In genomic region chr9:58249592-58250192, GRCm38 (mm10) we compare ENCODE assay signal across 7 mouse cellular contexts. TPM values are rescaled to one million over a fixed set of nuclear protein-coding genes. Genes with fewer than 3 reads are reported as not detected.
DNase-seq lines count a peak whose midpoint lies in the region; ATAC-seq and TF ChIP-seq lines count a peak whose summit lies in the region.

Gene Pml, minus strand, starts transcription at chr9:58249786.

- H3K9me3 ChIP-seq in intestine, embryonic 15.5 days = no peaks in the 10 kb centered on the region
- H3K9me3 ChIP-seq in midbrain, embryonic 10.5 days (replicated peaks) = no peaks in the 10 kb centered on the region

- H3K27ac ChIP-seq in cortical plate, adult 2 months (ENCODE audit: insufficient read depth, low read length) = no peak within 1 kb of the TSS; the same call in 1 of the 2 replicates
- peak within 1 kb of the TSS; percentile 93 for H3K27ac ChIP-seq in intestine, embryonic 15.5 days
- peak within 1 kb of the TSS; percentile 84 for H3K27ac ChIP-seq in midbrain, embryonic 10.5 days (replicated peaks)
- H3K27ac ChIP-seq in small intestine, adult 2 months (ENCODE audit: insufficient read depth, low read depth, low read length) = peak within 1 kb of the TSS; percentile 88

- no peaks in the 10 kb centered on the region for H3K36me3 ChIP-seq in intestine, embryonic 15.5 days
- 0 out of 2 replicates have a peak, but pooled peaks cover 4% of the 10 kb centered on the region for H3K36me3 ChIP-seq in midbrain, embryonic 10.5 days
- peaks cover 5% of the 10 kb centered on the region for H3K36me3 ChIP-seq in small intestine, adult 2 months (ENCODE audit: control insufficient read depth, insufficient read depth, low read length)

- peak within 1 kb of the TSS; percentile 76 for H3K4me2 ChIP-seq in intestine, embryonic 15.5 days (replicated peaks)

- peak within 1 kb of the TSS; percentile 60 for H3K4me3 ChIP-seq in cortical plate, adult 2 months (ENCODE audit: insufficient read depth, low read length)
- peak within 1 kb of the TSS; percentile 52 for H3K4me3 ChIP-seq in intestine, embryonic 15.5 days (replicated peaks)
- H3K4me3 ChIP-seq in midbrain, embryonic 10.5 days = peak within 1 kb of the TSS; percentile 63
- H3K4me3 ChIP-seq in small intestine, adult 2 months (ENCODE audit: low read depth, low read length) = peak within 1 kb of the TSS; percentile 79

- TF ChIP-seq POLR2A in cortical plate, adult 2 months (IDR thresholded peaks at IDR 0.05; ENCODE audit: extremely low read depth, insufficient read depth, low read length) = peak; percentile 43; the same call in 1 of the 2 replicates
- TF ChIP-seq POLR2A in small intestine, adult 2 months (IDR thresholded peaks at IDR 0.05; ENCODE audit: low read depth, low read length) = peak; percentile 65; the same call in 1 of the 2 replicates

- H3K9ac ChIP-seq in intestine, embryonic 15.5 days = peak within 1 kb of the TSS; percentile 62

- H3K4me1 ChIP-seq in cortical plate, adult 2 months (ENCODE audit: control insufficient read depth, insufficient read depth, low read length) = no peaks in the 10 kb centered on the region; the same call in 1 of the 2 replicates
- H3K4me1 ChIP-seq in intestine, embryonic 15.5 days (replicated peaks) = peaks cover 21% of the 10 kb centered on the region
- H3K4me1 ChIP-seq in midbrain, embryonic 10.5 days = peaks cover 53% of the 10 kb centered on the region
- H3K4me1 ChIP-seq in small intestine, adult 2 months (ENCODE audit: control insufficient read depth, insufficient read depth, insufficient read length, low read length) = peaks cover 13% of the 10 kb centered on the region

- no peaks in the 10 kb centered on the region for H3K27me3 ChIP-seq in intestine, embryonic 15.5 days (replicated peaks)
- H3K27me3 ChIP-seq in midbrain, embryonic 10.5 days (ENCODE audit: low read depth, poor library complexity, severe bottlenecking) = no peaks in the 10 kb centered on the region
- no peaks in the 10 kb centered on the region for H3K27me3 ChIP-seq in small intestine, adult 2 months (ENCODE audit: control insufficient read depth, insufficient read depth, low read length)

- intact Hi-C loops in left cerebral cortex, postnatal 4 days (cut with DNase I) = no loop called here

- ATAC-seq in intestine, embryonic 15.5 days = peak; percentile 82

- DNase-seq in adipocyte (ENCODE audit: low spot score) = peak; percentile 76
- DNase-seq in gastrocnemius, postnatal 4 days (ENCODE audit: low spot score in 2 of 2) = peak; percentile 47 to 75
- DNase-seq in left cerebral cortex, postnatal 4 days = peak; percentile 59
- peak; percentile 59 for DNase-seq in midbrain, embryonic 10.5 days (ENCODE audit: low spot score)

- TF ChIP-seq CTCF in cortical plate, adult 2 months (IDR thresholded peaks at IDR 0.05; ENCODE audit: extremely low read depth, insufficient read depth, low read length) = 0 out of 2 replicates have a peak, but pooled peaks have one; percentile 13
- TF ChIP-seq CTCF in small intestine, adult 2 months (IDR thresholded peaks at IDR 0.05; ENCODE audit: extremely low read depth, insufficient read length, insufficient replicate concordance, low read depth, low read length) = peak; percentile 23; the same call in 1 of the 2 replicates

- WGBS in intestine, embryonic 15.5 days = under 1% methylated on average over 16 of the region's 16 CpGs
- WGBS in midbrain, embryonic 10.5 days = 2% methylated on average over 16 of the region's 16 CpGs
- WGBS in small intestine, adult 2 months = under 1% methylated on average over 16 of the region's 16 CpGs

RNA-seq across cellular contexts. Expression of gene Pml, which starts in this region (rescaled TPM):
- polyA plus RNA-seq in cortical plate, adult 2 months (2012; rRNA removed) = 10.4 and 11.0 TPM in 2 replicates
- total RNA-seq in gastrocnemius, postnatal 4 days (2021) = 10 to 100 TPM; 16.8 to 19.5 TPM
- 13.2 and 15.6 TPM in 2 replicates for polyA plus RNA-seq in intestine, embryonic 15.5 days (2015; fragmentation: Nextera tagmentation; extraction: Ambion mirVana)
- 10 to 100 TPM; 11.3 to 14.7 TPM for total RNA-seq in left cerebral cortex, postnatal 4 days (2021)
- 13.4 and 14.1 TPM in 2 replicates for polyA plus RNA-seq in midbrain, embryonic 10.5 days (2016; fragmentation: Nextera tagmentation; extraction: Ambion mirVana)
- 18.4 and 45.0 TPM in 2 replicates for polyA plus RNA-seq in small intestine, adult 2 months (2012; rRNA removed)
